Mouse (Mus musculus) kidney, postnatal 4 days (tissue): ENCODE results near the gene Metrnl.
A peak's percentile ranks its signal among the peaks of the same experiment; 100 is the strongest.

ENCODE experiments used
- DNase-seq, 2 experiments: peaks; one replicate each; pipeline ENCODE4 v3.0.0; 2021; ENCODE audit warnings: mixed read lengths in 2 of 2

The Metrnl gene

DNA sequence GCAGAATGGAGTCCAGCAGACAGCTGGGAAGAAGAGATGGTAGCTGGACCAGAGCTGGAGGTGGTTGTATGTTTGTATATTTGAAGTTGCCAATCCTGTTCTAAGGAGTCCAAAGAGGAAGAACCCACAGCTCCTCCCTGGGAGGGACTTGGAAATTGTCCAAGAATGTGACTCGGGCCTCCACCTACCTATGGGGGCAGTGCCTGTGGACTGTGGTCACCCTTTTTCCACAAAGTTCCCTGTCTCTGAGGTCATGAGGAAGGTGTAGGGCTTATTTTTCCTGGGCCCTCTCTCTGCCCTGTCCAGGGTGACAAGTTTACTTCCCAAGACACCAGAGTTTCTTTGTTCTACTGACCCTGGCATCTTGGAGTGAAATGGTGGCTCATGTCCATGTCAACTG is 39.6 kb downstream of the Metrnl start:
- DNase-seq: peak; percentile 10 to 26

- peak in 1 of 2 experiments; percentile 21 for DNase-seq
These were observed 40.1 kb downstream of the Metrnl start for GRCm38 (mm10) chr11:121741433-121741832.

GRCm38 (mm10) chr11:121743113-121743512 is 41.8 kb downstream of the Metrnl start:
- no peak for DNase-seq

- DNase-seq: no peak
These were observed 42.7 kb downstream of the Metrnl start for GRCm38 (mm10) chr11:121743915-121744628.

DNA sequence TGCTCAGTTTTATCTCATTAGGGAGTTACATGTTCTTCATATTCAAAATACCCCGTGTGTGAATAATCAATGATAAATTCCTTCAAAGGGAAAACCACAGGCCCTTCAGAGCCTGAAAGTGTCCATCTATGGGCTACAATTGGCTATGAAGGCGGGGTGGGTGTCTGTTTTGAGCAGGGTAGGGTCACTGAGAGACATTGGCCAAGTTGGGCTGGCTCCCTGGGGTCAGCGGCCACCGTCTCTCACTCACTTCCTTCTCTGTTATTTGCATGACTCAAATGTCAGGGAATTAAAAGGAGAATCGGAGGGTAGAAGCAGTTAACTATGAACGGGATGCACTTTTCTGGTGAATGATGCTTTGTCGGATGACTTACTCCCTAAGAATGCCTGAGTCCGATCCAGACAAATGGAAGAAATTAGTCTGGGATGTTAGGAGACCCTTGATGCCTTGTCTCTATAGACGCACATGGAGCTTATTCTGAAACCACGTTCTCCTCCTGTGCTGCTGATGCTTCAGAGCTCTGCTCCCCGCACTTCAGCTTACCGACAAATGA is 45.7 kb downstream of the Metrnl start:
- no peak for DNase-seq

DNA sequence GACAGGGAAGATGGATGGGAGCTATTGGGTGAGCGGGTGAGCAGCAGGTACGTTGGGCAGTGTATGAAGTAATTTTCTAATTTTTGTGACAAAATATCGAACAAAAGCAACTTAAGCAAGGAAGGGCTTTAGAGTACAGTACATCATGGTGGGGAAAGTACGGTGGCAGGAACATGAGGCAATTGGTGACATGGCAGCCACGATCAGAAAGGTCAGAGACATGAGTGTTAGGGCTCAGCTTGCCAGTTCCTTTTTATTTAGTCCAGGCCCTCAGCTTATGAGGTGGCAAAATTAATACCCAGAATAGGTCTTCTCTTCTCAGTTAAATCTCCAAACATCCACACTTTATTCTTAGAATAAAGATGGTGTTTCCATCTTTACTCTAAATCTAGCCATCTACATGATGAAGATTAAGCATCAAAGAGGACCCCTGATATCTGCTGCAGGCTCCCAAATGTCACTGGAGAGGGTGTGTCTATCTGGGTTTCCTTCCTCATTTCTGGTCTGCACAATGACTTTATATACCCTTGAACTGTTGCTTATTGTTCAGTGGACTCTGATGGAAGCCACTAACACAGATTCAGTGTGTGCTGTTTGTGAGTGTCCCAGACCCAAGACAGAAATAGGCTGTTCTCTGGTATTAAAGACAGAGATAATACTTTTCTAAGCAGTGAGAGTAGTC is 46.8 kb downstream of the Metrnl start:
- no peak for DNase-seq
